Mouse (Mus musculus): Measurements from ENCODE around the gene Phf2.
A peak's percentile ranks its signal among the peaks of the same experiment; 100 is the strongest.

- TF ChIP-seq CTCF (IDR thresholded peaks at IDR 0.05; ENCODE audit: control insufficient read depth, insufficient read depth, low read length) (peak; percentile 82), POLR2A (IDR thresholded peaks at IDR 0.05; ENCODE audit: borderline replicate concordance, control insufficient read depth, low read depth, low read length) (no peak)
Measured at GRCm38 (mm10) chr13:48807481-48808031, 63.4 kb downstream of the Phf2 start.

Data from bone marrow, adult 2 months (tissue).